Mouse (Mus musculus) thymus, adult 2 months (tissue): ENCODE results near the gene Nfatc3. TPM values are rescaled to one million over a fixed set of nuclear protein-coding genes. Genes with fewer than 3 reads are reported as not detected.

Source experiments
- DNase-seq: peaks from one replicate; pipeline ENCODE4 v3.0.0; 2021
- H3K27ac ChIP-seq: fragments of 200-500 bp; 2 replicates; pipeline ENCODE4 v1.5.1; 2012; ENCODE audit warnings: low read length, control low read depth; ENCODE audit not compliant: control insufficient read depth, insufficient read depth
- H3K27me3 ChIP-seq: fragments of 200-500 bp; 2 replicates; pipeline ENCODE4 v1.6.1; 2012; ENCODE audit warnings: mild to moderate bottlenecking, low read length, moderate library complexity, mixed read lengths; ENCODE audit not compliant: control insufficient read depth, insufficient read depth
- H3K36me3 ChIP-seq: fragments of 200-500 bp; 2 replicates; pipeline ENCODE4 v1.6.1; 2012; ENCODE audit warnings: mild to moderate bottlenecking, low read length, moderate library complexity; ENCODE audit not compliant: control insufficient read depth, insufficient read depth
- H3K4me1 ChIP-seq: fragments of 200-500 bp; replicated peaks from 2 replicates; pipeline ENCODE4 v1.6.1; 2012; ENCODE audit warnings: low read length; ENCODE audit not compliant: control insufficient read depth, insufficient read depth
- H3K4me3 ChIP-seq: fragments of 200-500 bp; 2 replicates; pipeline ENCODE4 v1.5.1; 2012; ENCODE audit warnings: mild to moderate bottlenecking, low read length, control low read depth, moderate library complexity; ENCODE audit not compliant: control insufficient read depth, insufficient read depth
- CTCF ChIP-seq: fragments of 200-500 bp; IDR thresholded peaks from 2 replicates; pipeline ENCODE4 v1.5.1; 2012; ENCODE audit warnings: mild to moderate bottlenecking, control low read depth, low read length, moderate library complexity, borderline replicate concordance; ENCODE audit not compliant: control insufficient read depth, poor library complexity, insufficient read depth; ENCODE audit errors: extremely low read depth
- POLR2A ChIP-seq: fragments of 200-500 bp; IDR thresholded peaks from 2 replicates; pipeline ENCODE4 v1.6.1; 2012; ENCODE audit warnings: mild to moderate bottlenecking, low read length, control low read depth, moderate library complexity; ENCODE audit not compliant: control insufficient read depth, poor library complexity, insufficient read depth; ENCODE audit errors: extremely low read depth
- WGBS: fragments of 180-500 bp; shearing (Covaris S2); methylation state at CpG from one replicate; pipeline ENCODE4 v1.1.7; 2018; 5-methylcytosine and 5-hydroxymethylcytosine counted together
- polyA plus RNA-seq: library from polyadenylated mRNA; depleted of rRNA; stranded (reverse); fragments of >200 nt; gene quantifications from 2 replicates; pipeline ENCODE4 v1.2.3, GENCODE M21; 2012

Gene Nfatc3
- polyA plus RNA-seq, 1 experiment, result 161 TPM

DNA sequence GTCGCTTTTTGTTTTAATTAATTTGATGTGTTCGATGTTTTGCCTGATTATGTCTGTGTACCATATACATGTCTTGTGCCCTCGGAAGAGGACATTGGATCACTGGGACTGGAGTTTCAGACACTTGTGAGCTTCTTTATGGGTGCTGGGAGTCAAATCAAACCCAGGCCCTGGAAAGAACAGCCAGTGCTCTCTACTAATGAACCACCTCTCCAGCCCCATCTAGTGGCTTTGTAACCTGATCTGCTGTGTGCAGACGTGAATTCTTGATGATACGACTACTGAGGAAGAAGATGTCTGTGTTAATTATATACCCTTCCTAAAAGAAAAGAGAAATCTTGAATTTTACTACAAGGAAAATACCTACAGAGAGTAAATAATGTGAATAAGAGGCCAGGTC, 18.0 kb downstream of the Nfatc3 start:
- H3K27ac ChIP-seq, result no peak overlapping the region
- H3K4me1 ChIP-seq, result peaks cover 8% of the 10 kb centered on the region
- WGBS, result 84% methylated on average over 5 of the region's 5 CpGs
- peaks cover 36% of the 10 kb centered on the region for H3K36me3 ChIP-seq
- H3K27me3 ChIP-seq, result no peaks in the 10 kb centered on the region
- no peak for TF ChIP-seq CTCF
- TF ChIP-seq POLR2A, result no peak
- peak; percentile 48 for DNase-seq
- H3K4me3 ChIP-seq, result no peak overlapping the region

DNA sequence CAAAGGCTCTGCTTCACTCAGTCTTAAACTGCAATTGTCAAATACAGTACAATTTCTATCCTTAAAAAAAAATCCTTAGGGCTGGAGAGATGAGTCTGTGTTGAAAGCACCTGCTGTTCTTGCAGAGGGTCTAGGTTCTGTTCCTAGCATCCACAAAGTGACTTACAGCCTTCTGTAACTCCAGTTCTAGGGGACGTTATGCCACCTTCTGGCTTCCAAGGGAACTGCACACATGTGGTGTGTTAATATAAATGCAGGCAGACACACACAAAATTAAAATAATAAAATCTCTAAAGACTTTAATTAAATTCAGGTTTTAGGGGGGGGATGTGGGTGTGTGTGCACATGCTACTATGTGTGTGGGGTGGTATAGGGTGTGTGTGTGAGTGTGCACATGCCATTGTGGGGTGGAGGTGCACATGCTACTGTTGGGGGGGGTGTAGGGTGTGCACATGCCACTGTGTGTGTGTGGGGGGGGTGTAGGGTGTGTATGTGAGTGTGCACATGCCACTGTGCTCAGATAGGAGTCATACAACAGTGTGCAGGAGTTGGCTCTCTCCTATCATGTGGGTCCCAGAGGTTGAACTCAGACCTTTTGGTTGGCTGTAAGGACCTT, 18.9 kb downstream of the Nfatc3 start:
- Histone ChIP-seq H3K36me3 (peaks cover 34% of the 10 kb centered on the region), H3K4me1 (peaks cover 8% of the 10 kb centered on the region), H3K27ac (no peak overlapping the region), H3K4me3 (no peak overlapping the region), H3K27me3 (no peaks in the 10 kb centered on the region)
- no peak for TF ChIP-seq POLR2A
- no peak for TF ChIP-seq CTCF
- 98% methylated on average over 1 of the region's 1 CpGs for WGBS
- DNase-seq, result no peak

- WGBS, result 57% methylated on average over 4 of the region's 4 CpGs
- peak; percentile 41 for DNase-seq
- Histone ChIP-seq H3K27ac (peak overlapping the region; percentile 83), H3K4me3 (no peak overlapping the region), H3K27me3 (no peaks in the 10 kb centered on the region), H3K4me1 (peaks cover 11% of the 10 kb centered on the region), H3K36me3 (peaks cover 71% of the 10 kb centered on the region)
- TF ChIP-seq POLR2A (no peak), CTCF (no peak)
Observed at GRCm38 (mm10) chr8:106102321-106102720, 43.7 kb downstream of the Nfatc3 start.

DNA sequence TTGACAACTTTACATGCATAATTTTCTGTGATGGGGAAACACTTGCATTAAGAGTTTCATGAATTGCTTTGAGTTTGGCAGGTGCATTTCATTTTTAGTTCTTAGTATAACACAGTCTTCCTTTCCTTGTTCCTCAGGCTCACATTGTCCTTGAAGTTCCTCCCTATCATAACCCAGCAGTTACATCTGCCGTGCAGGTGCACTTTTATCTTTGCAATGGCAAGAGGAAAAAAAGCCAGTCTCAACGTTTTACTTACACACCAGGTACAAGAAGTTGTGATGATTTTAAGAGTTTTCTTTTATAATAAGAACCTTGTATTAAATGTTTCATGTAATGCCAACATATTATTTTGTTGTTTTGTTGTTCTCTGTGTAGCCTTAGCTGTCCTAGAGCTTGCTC, 45.2 kb downstream of the Nfatc3 start:
- 5% methylated on average over 2 of the region's 2 CpGs for WGBS
- H3K27me3 ChIP-seq, result no peaks in the 10 kb centered on the region
- peak overlapping the region; percentile 97 for H3K27ac ChIP-seq
- peaks cover 22% of the 10 kb centered on the region for H3K4me1 ChIP-seq
- peaks cover 76% of the 10 kb centered on the region for H3K36me3 ChIP-seq
- DNase-seq, result peak; percentile 63
- no peak overlapping the region for H3K4me3 ChIP-seq
- TF ChIP-seq CTCF (no peak), POLR2A (no peak)

GRCm38 (mm10) chr8:106106193-106106592, 47.6 kb downstream of the Nfatc3 start:
- no peaks in the 10 kb centered on the region for H3K27me3 ChIP-seq
- 13% methylated on average over 1 of the region's 1 CpGs for WGBS
- H3K4me3 ChIP-seq, result no peak overlapping the region
- H3K27ac ChIP-seq, result peak overlapping the region; percentile 36; the same call in 1 of the 2 replicates
- peaks cover 24% of the 10 kb centered on the region for H3K4me1 ChIP-seq
- H3K36me3 ChIP-seq, result peaks cover 74% of the 10 kb centered on the region
- TF ChIP-seq POLR2A, result no peak
- TF ChIP-seq CTCF, result no peak
- DNase-seq, result no peak

DNA sequence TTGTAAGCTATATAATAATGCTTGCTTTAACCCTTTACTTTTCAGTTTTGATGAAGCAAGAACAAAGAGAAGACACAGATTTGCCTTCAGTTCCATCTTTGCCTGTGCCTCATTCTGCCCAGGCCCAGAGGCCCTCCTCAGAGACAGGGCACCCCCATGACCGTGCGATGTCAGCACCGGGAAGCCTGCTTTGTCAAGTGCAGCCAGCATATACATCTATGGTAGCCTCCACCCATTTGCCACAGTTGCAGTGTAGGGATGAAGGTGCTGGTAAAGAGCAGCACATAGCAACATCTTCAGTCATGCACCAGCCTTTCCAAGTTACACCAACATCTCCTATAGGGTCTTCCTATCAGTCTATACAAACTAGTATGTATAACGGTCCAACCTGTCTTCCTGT, 49.4 kb downstream of the Nfatc3 start:
- WGBS, result 91% methylated on average over 4 of the region's 4 CpGs

GRCm38 (mm10) chr8:106108729-106109128, 50.1 kb downstream of the Nfatc3 start:
- H3K4me3 ChIP-seq, result no peak overlapping the region
- 96% methylated on average over 3 of the region's 3 CpGs for WGBS
- DNase-seq, result no peak
- peaks cover 25% of the 10 kb centered on the region for H3K4me1 ChIP-seq
- H3K36me3 ChIP-seq, result peaks cover 59% of the 10 kb centered on the region
- H3K27ac ChIP-seq, result peak overlapping the region; percentile 77
- TF ChIP-seq CTCF (no peak), POLR2A (no peak)
- no peaks in the 10 kb centered on the region for H3K27me3 ChIP-seq

More for the DNA sequence above, 49.4 kb downstream of the Nfatc3 start:
- H3K27me3 ChIP-seq, result no peaks in the 10 kb centered on the region
- DNase-seq, result no peak
- no peak overlapping the region for H3K4me3 ChIP-seq
- H3K4me1 ChIP-seq, result peaks cover 25% of the 10 kb centered on the region
- peaks cover 62% of the 10 kb centered on the region for H3K36me3 ChIP-seq
- peak overlapping the region; percentile 93 for H3K27ac ChIP-seq
- TF ChIP-seq CTCF, result no peak
